Mouse (Mus musculus): ENCODE data around the gene Pemt. TPM values are rescaled to one million over a fixed set of nuclear protein-coding genes. Genes with fewer than 3 reads are reported as not detected.

Pemt gene
- total RNA-seq (2021) = 16.4 and 69.4 TPM in 2 replicates
- long read RNA-seq, experiment 1, partial matches to known transcripts = 1 of 3 reads
- long read RNA-seq, experiment 1, other reads (novel, unspliced or antisense) = 0 of 3 reads
- long read RNA-seq, experiment 2, transcript Pemt-202 (7 exons, 1,003 nt) = major isoform, 47 of 59 reads
- long read RNA-seq, experiment 2, partial matches to known transcripts = 5 of 59 reads
- long read RNA-seq, experiment 2, other reads (novel, unspliced or antisense) = 3 of 59 reads

GRCm38 (mm10) chr11:60046058-60046735 lies at the start of gene Pemt:
Gene Pemt (minus strand): TSS chr11:60046489.
- peak; percentile 95 for DNase-seq

GRCm38 (mm10) chr11:60094909-60095810 lies 48.9 kb upstream of the Pemt start:
- DNase-seq = no peak

GRCm38 (mm10) chr11:60093984-60094587 lies 47.8 kb upstream of the Pemt start:
- no peak for DNase-seq

GRCm38 (mm10) chr11:60093227-60093626 lies 46.9 kb upstream of the Pemt start:
- DNase-seq = no peak

- DNase-seq = no peak
Observed at GRCm38 (mm10) chr11:60091422-60091761, 45.1 kb upstream of the Pemt start.

- no peak for DNase-seq
Observed at GRCm38 (mm10) chr11:60090696-60091421, 44.6 kb upstream of the Pemt start.

- peak; percentile 41 for DNase-seq
Observed at GRCm38 (mm10) chr11:60088947-60089346, 42.7 kb upstream of the Pemt start.

- DNase-seq = no peak
Observed at GRCm38 (mm10) chr11:60086676-60087075, 40.4 kb upstream of the Pemt start.

GRCm38 (mm10) chr11:60084589-60084988 lies 38.3 kb upstream of the Pemt start:
- DNase-seq = peak; percentile 73

- peak; percentile 82 for DNase-seq
Observed at GRCm38 (mm10) chr11:60076790-60077189, 30.5 kb upstream of the Pemt start.

- DNase-seq = peak; percentile 39
Observed at GRCm38 (mm10) chr11:60076183-60076582, 29.9 kb upstream of the Pemt start.

GRCm38 (mm10) chr11:60073936-60074502 lies 27.7 kb upstream of the Pemt start:
- DNase-seq = peak; percentile 56

- no peak for DNase-seq
Observed at GRCm38 (mm10) chr11:60073121-60073520, 26.8 kb upstream of the Pemt start.

- DNase-seq = peak; percentile 58
Observed at GRCm38 (mm10) chr11:60071221-60071620, 24.9 kb upstream of the Pemt start.

- DNase-seq = peak; percentile 77
Observed at GRCm38 (mm10) chr11:60070599-60070998, 24.3 kb upstream of the Pemt start.

GRCm38 (mm10) chr11:60068631-60069030 lies 22.3 kb upstream of the Pemt start:
- DNase-seq = no peak

GRCm38 (mm10) chr11:60067646-60068045 lies 21.4 kb upstream of the Pemt start:
- peak; percentile 33 for DNase-seq

- DNase-seq = no peak
Observed at GRCm38 (mm10) chr11:60065267-60065666, 19.0 kb upstream of the Pemt start.

- DNase-seq = no peak
Observed at GRCm38 (mm10) chr11:60061504-60062006, 15.3 kb upstream of the Pemt start.

GRCm38 (mm10) chr11:60060026-60060425 lies 13.7 kb upstream of the Pemt start:
- DNase-seq = no peak

GRCm38 (mm10) chr11:60058441-60058840 lies 12.2 kb upstream of the Pemt start:
- no peak for DNase-seq

Data from adrenal gland, postnatal 14 days (tissue).